Mouse (Mus musculus): ENCODE results near the gene Mill2. TPM values are rescaled to one million over a fixed set of nuclear protein-coding genes. Genes with fewer than 3 reads are reported as not detected.

Mill2 gene
- total and polyA plus RNA-seq, 2 experiments from 2014 or later: 0.53 to 0.95 TPM

DNA sequence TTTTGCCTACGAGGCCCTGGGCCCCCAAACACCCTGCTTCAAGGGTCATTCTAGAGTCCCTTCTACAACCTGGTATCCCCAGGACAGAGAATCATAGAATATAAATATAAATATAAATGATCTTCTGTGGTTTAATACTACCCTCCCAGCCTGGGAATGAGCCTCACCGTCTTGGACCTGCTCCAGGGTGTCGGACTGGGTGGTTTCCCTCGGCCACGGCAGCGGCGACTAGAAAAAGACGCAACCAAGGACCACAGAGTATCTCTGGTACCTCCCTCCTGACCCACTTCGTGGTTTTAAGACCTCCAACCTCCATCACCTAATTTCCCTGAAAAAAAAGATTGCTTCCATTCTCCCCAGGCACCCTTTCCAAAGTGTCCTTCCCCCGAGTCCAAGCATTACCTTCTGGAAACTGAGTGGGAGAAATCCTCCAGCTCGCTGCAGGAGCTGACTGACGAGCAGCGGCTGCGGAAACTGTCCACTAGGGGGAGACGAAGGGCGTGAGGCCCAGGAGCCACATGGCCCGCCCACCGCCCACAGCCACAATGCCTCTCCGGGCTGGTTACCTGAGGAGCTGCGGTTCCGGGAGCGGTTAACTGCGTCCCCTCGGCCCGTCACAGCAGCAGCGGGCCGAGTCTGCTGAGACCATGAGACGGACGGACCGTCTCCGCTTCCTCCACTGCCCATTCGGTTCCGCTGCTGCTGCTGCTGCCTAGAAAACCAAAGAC is 52.3 kb downstream of the Mill2 start:
- Histone ChIP-seq H3K4me1 (ENCODE audit: insufficient read depth) (peaks cover 8% of the 10 kb centered on the region; the same call in 1 of the 2 replicates), H3K9me3 (ENCODE audit: low read length) (no peaks in the 10 kb centered on the region), H3K27ac (ENCODE audit: low read depth, low read length) (peak overlapping the region; percentile 46; the same call in 1 of the 2 replicates), H3K4me3 (ENCODE audit: low read depth, low read length) (peak overlapping the region; percentile 45), H3K9ac (peak overlapping the region; percentile 42), H3K4me2 (ENCODE audit: low read depth) (peak overlapping the region; percentile 60), H3K27me3 (ENCODE audit: insufficient read depth, low read length) (no peaks in the 10 kb centered on the region), H3K36me3 (ENCODE audit: insufficient read depth) (no peaks in the 10 kb centered on the region)
- peak; percentile 94 for DNase-seq
- peak; percentile 99 for TF ChIP-seq CTCF (IDR thresholded peaks at IDR 0.05; ENCODE audit: low read depth)
- peak; percentile 84 for ATAC-seq
- WGBS: 20% methylated on average over 33 of the region's 33 CpGs

DNA sequence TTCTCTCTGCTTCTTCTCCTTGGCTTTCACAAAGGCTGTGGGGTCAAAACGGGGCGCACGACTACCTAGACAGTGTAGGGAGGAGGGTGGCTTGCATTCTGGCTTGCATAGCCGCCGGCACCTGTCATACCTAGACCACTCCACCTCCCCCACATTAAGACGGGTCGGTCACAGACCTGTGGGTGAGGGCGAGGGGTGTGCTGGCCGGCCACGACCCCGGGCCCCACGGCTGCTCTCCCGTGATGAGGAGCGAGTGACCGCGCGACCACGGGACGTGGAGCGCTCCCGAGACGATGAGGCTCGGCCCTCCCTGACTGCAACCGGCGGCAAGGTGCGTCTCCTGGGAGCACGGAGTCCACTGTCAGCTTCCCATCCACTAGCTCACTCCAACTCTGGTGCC is 53.2 kb downstream of the Mill2 start:
- H3K27ac ChIP-seq (ENCODE audit: low read depth, low read length): no peak overlapping the region; the same call in 1 of the 2 replicates
- H3K9ac ChIP-seq: peak overlapping the region; percentile 42
- ATAC-seq (peak; percentile 14; the same call in 1 of the 2 replicates), DNase-seq (no peak)
- no peaks in the 10 kb centered on the region for H3K9me3 ChIP-seq (ENCODE audit: low read length)
- no peaks in the 10 kb centered on the region for H3K27me3 ChIP-seq (ENCODE audit: insufficient read depth, low read length)
- H3K36me3 ChIP-seq (ENCODE audit: insufficient read depth): no peaks in the 10 kb centered on the region
- peak overlapping the region; percentile 45 for H3K4me3 ChIP-seq (ENCODE audit: low read depth, low read length)
- no peak for TF ChIP-seq CTCF (IDR thresholded peaks at IDR 0.05; ENCODE audit: low read depth)
- peak overlapping the region; percentile 60 for H3K4me2 ChIP-seq (ENCODE audit: low read depth)
- peaks cover 8% of the 10 kb centered on the region; the same call in 1 of the 2 replicates for H3K4me1 ChIP-seq (ENCODE audit: insufficient read depth)
- 44% methylated on average over 26 of the region's 27 CpGs for WGBS

DNA sequence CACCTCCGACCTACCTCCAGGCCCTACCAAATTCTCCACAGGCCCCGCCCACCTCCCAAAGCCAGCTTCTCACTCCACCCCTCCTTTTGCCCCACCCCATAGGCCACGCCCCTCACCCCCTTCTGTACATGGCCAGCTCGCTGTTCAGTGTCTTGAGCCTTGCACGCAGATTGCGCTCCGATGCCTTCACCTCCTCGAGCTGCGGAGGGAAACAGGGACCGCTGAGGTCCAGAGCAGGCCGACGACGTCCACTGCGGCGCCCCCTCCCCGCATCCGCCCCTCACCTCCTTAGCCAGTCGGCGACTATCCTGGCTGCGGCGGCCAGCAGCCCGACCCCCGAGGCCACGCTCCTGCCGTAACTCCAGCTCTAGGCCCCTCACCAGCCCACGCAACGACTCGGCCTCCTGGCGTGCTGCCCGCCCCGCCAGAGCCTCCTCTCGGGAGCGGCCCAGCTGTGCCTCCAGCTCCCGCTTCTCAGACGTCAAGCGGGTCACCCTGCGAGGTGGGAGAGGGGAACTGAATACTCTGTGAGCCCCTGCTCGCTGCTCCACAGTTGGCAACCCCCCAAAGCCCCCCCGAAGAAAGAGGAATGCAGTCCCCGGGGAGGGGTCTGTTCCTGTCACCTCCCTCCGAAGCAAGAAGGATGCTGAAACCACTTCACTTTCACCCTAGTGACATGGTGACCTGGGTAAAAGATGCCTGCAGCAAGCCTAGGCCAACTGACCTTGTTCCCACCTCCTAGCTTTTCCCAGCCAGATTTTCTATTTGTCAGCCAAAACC is 54.1 kb downstream of the Mill2 start:
- no peaks in the 10 kb centered on the region for H3K36me3 ChIP-seq (ENCODE audit: insufficient read depth)
- peak; percentile 16 for ATAC-seq
- H3K4me3 ChIP-seq (ENCODE audit: low read depth, low read length): peak overlapping the region; percentile 45
- no peak overlapping the region for H3K27ac ChIP-seq (ENCODE audit: low read depth, low read length)
- peak overlapping the region; percentile 60 for H3K4me2 ChIP-seq (ENCODE audit: low read depth)
- peak; percentile 55 for DNase-seq
- 3% methylated on average over 41 of the region's 41 CpGs for WGBS
- no peak for TF ChIP-seq CTCF (IDR thresholded peaks at IDR 0.05; ENCODE audit: low read depth)
- peak overlapping the region; percentile 42 for H3K9ac ChIP-seq
- no peaks in the 10 kb centered on the region for H3K9me3 ChIP-seq (ENCODE audit: low read length)
- H3K27me3 ChIP-seq (ENCODE audit: insufficient read depth, low read length): no peaks in the 10 kb centered on the region
- H3K4me1 ChIP-seq (ENCODE audit: insufficient read depth): peaks cover 8% of the 10 kb centered on the region; the same call in 1 of the 2 replicates

DNA sequence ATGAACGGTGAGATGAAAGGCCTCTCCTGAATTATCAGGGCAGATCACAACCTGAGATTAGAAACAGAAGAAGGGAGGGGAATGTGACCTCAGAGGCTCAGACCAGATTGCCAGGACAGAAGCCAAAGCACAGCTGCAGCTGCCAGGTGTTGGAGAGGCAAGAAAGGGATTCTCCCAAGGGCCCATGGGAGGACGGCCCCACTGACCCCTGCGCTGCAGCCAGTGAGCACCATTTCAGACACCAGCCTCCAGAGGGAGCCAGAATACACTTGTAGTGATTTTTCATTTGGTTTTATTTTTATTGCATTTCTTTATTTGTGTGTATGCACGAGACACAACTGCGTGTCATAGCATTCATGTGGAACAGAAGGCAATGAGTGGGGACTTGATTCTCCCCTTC is 56.8 kb downstream of the Mill2 start:
- Histone ChIP-seq H3K27ac (ENCODE audit: low read depth, low read length) (no peak overlapping the region), H3K27me3 (ENCODE audit: insufficient read depth, low read length) (no peaks in the 10 kb centered on the region), H3K36me3 (ENCODE audit: insufficient read depth) (no peaks in the 10 kb centered on the region), H3K4me3 (ENCODE audit: low read depth, low read length) (no peak overlapping the region), H3K9me3 (ENCODE audit: low read length) (no peaks in the 10 kb centered on the region), H3K4me2 (ENCODE audit: low read depth) (no peak overlapping the region), H3K4me1 (ENCODE audit: insufficient read depth) (peaks cover 8% of the 10 kb centered on the region; the same call in 1 of the 2 replicates), H3K9ac (no peak overlapping the region)
- peak; percentile 83 for TF ChIP-seq CTCF (IDR thresholded peaks at IDR 0.05; ENCODE audit: low read depth)
- peak; percentile 73 for DNase-seq
- ATAC-seq: peak; percentile 6; the same call in 1 of the 2 replicates
- 25% methylated on average over 5 of the region's 5 CpGs for WGBS

DNA sequence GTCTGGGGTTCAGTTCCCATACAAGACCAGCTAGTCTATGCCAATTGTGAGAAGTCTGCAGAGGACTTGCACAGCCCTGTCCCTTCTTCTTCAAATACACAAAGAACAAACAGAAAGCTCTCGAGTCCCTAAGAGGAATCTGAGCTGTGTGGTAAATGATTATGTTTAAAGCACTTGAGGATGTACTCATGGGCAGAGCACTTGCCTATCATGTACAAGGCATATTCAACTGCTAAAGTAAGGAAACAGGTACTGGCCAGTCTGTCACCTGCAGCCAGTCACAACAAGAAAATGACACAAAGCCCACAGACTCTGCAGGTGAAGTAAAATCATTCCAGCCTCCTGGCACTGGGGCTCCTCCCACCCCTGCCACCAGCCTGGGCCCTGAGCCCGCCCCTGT is 60.7 kb downstream of the Mill2 start:
- H3K4me3 ChIP-seq (ENCODE audit: low read depth, low read length): no peak overlapping the region
- no peaks in the 10 kb centered on the region for H3K4me1 ChIP-seq (ENCODE audit: insufficient read depth)
- 0 out of 2 replicates have a peak, but pooled peaks cover 3% of the 10 kb centered on the region for H3K36me3 ChIP-seq (ENCODE audit: insufficient read depth)
- ATAC-seq (no peak), DNase-seq (no peak)
- H3K9ac ChIP-seq: no peak overlapping the region
- no peak overlapping the region for H3K4me2 ChIP-seq (ENCODE audit: low read depth)
- TF ChIP-seq CTCF (IDR thresholded peaks at IDR 0.05; ENCODE audit: low read depth): no peak
- WGBS: 87% methylated on average over 2 of the region's 2 CpGs
- H3K9me3 ChIP-seq (ENCODE audit: low read length): no peaks in the 10 kb centered on the region
- H3K27ac ChIP-seq (ENCODE audit: low read depth, low read length): no peak overlapping the region
- H3K27me3 ChIP-seq (ENCODE audit: insufficient read depth, low read length): no peaks in the 10 kb centered on the region

DNA sequence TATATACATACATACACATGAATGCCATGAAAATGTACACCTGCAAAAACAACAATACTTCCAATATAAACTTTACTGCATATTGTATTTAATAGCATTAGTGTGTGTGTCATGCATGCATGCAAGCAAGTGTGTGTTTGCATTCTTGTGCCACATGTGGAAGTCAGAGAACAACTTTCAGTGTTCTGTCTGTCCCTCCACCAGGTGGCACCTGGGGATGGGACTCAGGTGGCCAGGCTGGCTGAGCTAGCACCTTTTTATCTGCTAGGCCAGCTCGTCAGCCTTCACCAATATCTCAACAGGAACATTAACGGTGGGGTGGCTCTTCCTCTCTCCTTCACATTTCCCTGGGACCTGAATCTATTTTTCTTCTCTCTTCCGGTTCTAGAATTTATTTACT is 62.7 kb downstream of the Mill2 start:
- no peak for DNase-seq

More for the DNA sequence above, 62.7 kb downstream of the Mill2 start:
- no peaks in the 10 kb centered on the region for H3K27me3 ChIP-seq (ENCODE audit: insufficient read depth, low read length)
- ATAC-seq: no peak
- H3K4me3 ChIP-seq (ENCODE audit: low read depth, low read length): no peak overlapping the region
- H3K4me2 ChIP-seq (ENCODE audit: low read depth): no peak overlapping the region
- H3K27ac ChIP-seq (ENCODE audit: low read depth, low read length): no peak overlapping the region
- H3K9ac ChIP-seq: no peak overlapping the region
- H3K9me3 ChIP-seq (ENCODE audit: low read length): no peaks in the 10 kb centered on the region
- peak; percentile 40; the same call in 1 of the 2 replicates for TF ChIP-seq CTCF (IDR thresholded peaks at IDR 0.05; ENCODE audit: low read depth)
- WGBS: 58% methylated on average over 3 of the region's 3 CpGs
- no peaks in the 10 kb centered on the region for H3K4me1 ChIP-seq (ENCODE audit: insufficient read depth)
- H3K36me3 ChIP-seq (ENCODE audit: insufficient read depth): 0 out of 2 replicates have a peak, but pooled peaks cover 3% of the 10 kb centered on the region
